Mouse (Mus musculus) frontal cortex, postnatal 14 days (tissue): Measurements from ENCODE around the gene Phf24.

Experiments used
- DNase-seq, 2 experiments: peaks; one replicate each; pipeline ENCODE4 v3.0.0; 2022; ENCODE audit warnings: low spot score in 2 of 2

Gene Phf24

GRCm38 (mm10) chr4:42913391-42913790 is 3.1 kb upstream of the Phf24 start:
- no peak for DNase-seq

- no peak for DNase-seq
Measured at GRCm38 (mm10) chr4:42915311-42915710, 1.1 kb upstream of the Phf24 start.

GRCm38 (mm10) chr4:42915966-42916365 is 494 bp upstream of the Phf24 start:
- no peak for DNase-seq

GRCm38 (mm10) chr4:42917402-42917774 is 928 bp downstream of the Phf24 start:
- no peak for DNase-seq

GRCm38 (mm10) chr4:42920726-42921125 is 4.3 kb downstream of the Phf24 start:
- DNase-seq: no peak

- no peak for DNase-seq
Measured at GRCm38 (mm10) chr4:42921536-42921935, 5.1 kb downstream of the Phf24 start.

GRCm38 (mm10) chr4:42922056-42922455 is 5.6 kb downstream of the Phf24 start:
- peak in 1 of 2 experiments; percentile 10 for DNase-seq

- DNase-seq: peak in 1 of 2 experiments; percentile 6
Measured at GRCm38 (mm10) chr4:42922461-42922860, 6.0 kb downstream of the Phf24 start.

- no peak for DNase-seq
Measured at GRCm38 (mm10) chr4:42924095-42924710, 7.7 kb downstream of the Phf24 start.

- no peak for DNase-seq
Measured at GRCm38 (mm10) chr4:42928209-42928608, 11.7 kb downstream of the Phf24 start.

- DNase-seq: no peak
Measured at GRCm38 (mm10) chr4:42928952-42929351, 12.5 kb downstream of the Phf24 start.

GRCm38 (mm10) chr4:42932229-42932969 is 15.9 kb downstream of the Phf24 start:
- peak; percentile 2 to 3 for DNase-seq

- DNase-seq: peak; percentile 25 to 47
Measured at GRCm38 (mm10) chr4:42933630-42934029, 17.2 kb downstream of the Phf24 start.

- peak in 1 of 2 experiments; percentile 19 for DNase-seq
Measured at GRCm38 (mm10) chr4:42941396-42941795, 24.9 kb downstream of the Phf24 start.

GRCm38 (mm10) chr4:42943341-42943740 is 26.9 kb downstream of the Phf24 start:
- DNase-seq: no peak

GRCm38 (mm10) chr4:42944185-42944584 is 27.7 kb downstream of the Phf24 start:
- peak in 1 of 2 experiments; percentile 20 for DNase-seq

GRCm38 (mm10) chr4:42945043-42945442 is 28.6 kb downstream of the Phf24 start:
- peak in 1 of 2 experiments; percentile 27 for DNase-seq

- peak in 1 of 2 experiments; percentile 26 for DNase-seq
Measured at GRCm38 (mm10) chr4:42945445-42945844, 29.0 kb downstream of the Phf24 start.

GRCm38 (mm10) chr4:42945952-42946351 is 29.5 kb downstream of the Phf24 start:
- DNase-seq: peak in 1 of 2 experiments; percentile 80

- DNase-seq: peak; percentile 84 to 95
Measured at GRCm38 (mm10) chr4:42946733-42947290, 30.4 kb downstream of the Phf24 start.

GRCm38 (mm10) chr4:42948527-42948926 is 32.1 kb downstream of the Phf24 start:
- no peak for DNase-seq

GRCm38 (mm10) chr4:42949051-42949675 is 32.7 kb downstream of the Phf24 start:
- DNase-seq: peak in 1 of 2 experiments; percentile 52
